Mouse (Mus musculus): ENCODE measurements at regions not wholly inside any gene's neighbourhood (a gene's known extent, or its start where the extent isn't known, plus 50 kb on each side); places are given as distances from the start of the nearest gene placed in this dataset.

GRCm38 (mm10) chr17:84107946-84108686 is 79.6 kb downstream of the Zfp36l2 start:
- DNase-seq (ENCODE audit: low read depth), result no peak

GRCm38 (mm10) chr17:84107497-84107896 is 80.2 kb downstream of the Zfp36l2 start:
- peak; percentile 51 for DNase-seq (ENCODE audit: low read depth)

GRCm38 (mm10) chr17:84104242-84104641 is 83.5 kb downstream of the Zfp36l2 start:
- DNase-seq (ENCODE audit: low read depth), result no peak

GRCm38 (mm10) chr17:84103344-84103743 is 84.4 kb downstream of the Zfp36l2 start:
- no peak for DNase-seq (ENCODE audit: low read depth)

GRCm38 (mm10) chr17:84101652-84102051 is 86.1 kb downstream of the Zfp36l2 start:
- DNase-seq (ENCODE audit: low read depth), result no peak

GRCm38 (mm10) chr17:84100523-84100922 is 87.2 kb downstream of the Zfp36l2 start:
- peak; percentile 40 for DNase-seq (ENCODE audit: low read depth)

- DNase-seq (ENCODE audit: low read depth), result no peak
These were observed 88.0 kb downstream of the Zfp36l2 start for GRCm38 (mm10) chr17:84099737-84100136.

GRCm38 (mm10) chr17:84097871-84098430 is 89.8 kb downstream of the Zfp36l2 start:
- no peak for DNase-seq (ENCODE audit: low read depth)

- DNase-seq (ENCODE audit: low read depth), result no peak
These were observed 90.5 kb downstream of the Zfp36l2 start for GRCm38 (mm10) chr17:84097286-84097685.

- DNase-seq (ENCODE audit: low read depth), result no peak
These were observed 91.1 kb downstream of the Zfp36l2 start for GRCm38 (mm10) chr17:84096345-84097260.

- DNase-seq (ENCODE audit: low read depth), result no peak
These were observed 91.9 kb downstream of the Zfp36l2 start for GRCm38 (mm10) chr17:84095829-84096228.

GRCm38 (mm10) chr17:84095089-84095488 is 92.7 kb downstream of the Zfp36l2 start:
- no peak for DNase-seq (ENCODE audit: low read depth)

GRCm38 (mm10) chr17:84086394-84086793 is 101.4 kb downstream of the Zfp36l2 start:
- DNase-seq (ENCODE audit: low read depth), result no peak

- DNase-seq (ENCODE audit: low read depth), result no peak
These were observed 102.0 kb downstream of the Zfp36l2 start for GRCm38 (mm10) chr17:84085721-84086120.

- no peak for DNase-seq (ENCODE audit: low read depth)
These were observed 102.5 kb downstream of the Zfp36l2 start for GRCm38 (mm10) chr17:84085232-84085631.

GRCm38 (mm10) chr17:84083307-84084263 is 104.2 kb downstream of the Zfp36l2 start:
- DNase-seq (ENCODE audit: low read depth), result no peak

- DNase-seq (ENCODE audit: low read depth), result no peak
These were observed 105.2 kb downstream of the Zfp36l2 start for GRCm38 (mm10) chr17:84082571-84082970.

- no peak for DNase-seq (ENCODE audit: low read depth)
These were observed 105.9 kb downstream of the Zfp36l2 start for GRCm38 (mm10) chr17:84081751-84082352.

- DNase-seq (ENCODE audit: low read depth), result no peak
These were observed 112.4 kb downstream of the Zfp36l2 start for GRCm38 (mm10) chr17:84075081-84075938.
